Mouse (Mus musculus) erythroblast, embryonic 14.5 days (primary cell): Measurements from ENCODE around the gene Gm11492.

ENCODE experiments used
- GATA1 ChIP-seq: IDR thresholded peaks from 2 replicates; pipeline ENCODE4 v1.6.1; 2012; ENCODE audit warnings: low read length, inconsistent platforms, mixed read lengths
- TAL1 ChIP-seq: IDR thresholded peaks from 3 replicates; pipeline ENCODE4 v1.6.1; 2012; ENCODE audit warnings: low read length, inconsistent platforms, mixed read lengths

DNA sequence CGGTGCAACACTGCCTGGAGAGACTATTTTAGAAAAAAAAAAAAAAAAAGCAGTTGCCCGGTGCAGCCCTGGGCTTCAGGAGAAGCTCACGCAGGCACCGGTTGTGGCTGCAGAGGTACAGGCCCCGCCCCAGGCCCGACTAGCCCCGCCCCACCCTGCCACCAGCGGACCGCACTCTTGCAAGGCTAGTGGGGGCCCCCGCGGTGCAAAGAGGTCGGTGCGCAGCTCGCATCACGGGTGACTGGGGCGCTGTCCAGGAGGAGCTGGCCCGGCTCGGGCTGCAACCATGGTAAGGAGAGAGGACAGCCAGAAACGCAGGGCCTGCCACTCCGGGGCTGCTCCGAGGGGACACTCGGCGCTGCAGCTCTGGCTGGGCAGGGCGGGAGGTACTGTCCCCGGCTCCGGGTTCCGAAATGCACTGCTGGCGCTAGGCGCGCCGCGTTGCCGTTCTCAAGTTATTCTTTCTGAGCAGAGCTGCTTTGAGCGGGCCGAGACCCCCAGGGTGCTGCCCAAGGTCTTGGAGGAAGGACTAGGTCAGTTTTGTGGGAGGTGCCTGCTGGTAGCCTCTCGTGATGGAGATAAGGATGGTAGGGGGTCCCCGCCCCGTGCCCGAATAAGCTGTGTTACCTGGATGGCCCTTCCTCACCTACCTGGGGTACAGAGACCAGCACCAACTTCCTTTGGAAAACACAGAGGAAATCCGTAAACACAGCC is 12.0 kb downstream of the Gm11492 start:
- TF ChIP-seq GATA1 (no peak), TAL1 (no peak)
